Mouse (Mus musculus): ENCODE measurements around the gene Lrcol1.

Gene Lrcol1

DNA sequence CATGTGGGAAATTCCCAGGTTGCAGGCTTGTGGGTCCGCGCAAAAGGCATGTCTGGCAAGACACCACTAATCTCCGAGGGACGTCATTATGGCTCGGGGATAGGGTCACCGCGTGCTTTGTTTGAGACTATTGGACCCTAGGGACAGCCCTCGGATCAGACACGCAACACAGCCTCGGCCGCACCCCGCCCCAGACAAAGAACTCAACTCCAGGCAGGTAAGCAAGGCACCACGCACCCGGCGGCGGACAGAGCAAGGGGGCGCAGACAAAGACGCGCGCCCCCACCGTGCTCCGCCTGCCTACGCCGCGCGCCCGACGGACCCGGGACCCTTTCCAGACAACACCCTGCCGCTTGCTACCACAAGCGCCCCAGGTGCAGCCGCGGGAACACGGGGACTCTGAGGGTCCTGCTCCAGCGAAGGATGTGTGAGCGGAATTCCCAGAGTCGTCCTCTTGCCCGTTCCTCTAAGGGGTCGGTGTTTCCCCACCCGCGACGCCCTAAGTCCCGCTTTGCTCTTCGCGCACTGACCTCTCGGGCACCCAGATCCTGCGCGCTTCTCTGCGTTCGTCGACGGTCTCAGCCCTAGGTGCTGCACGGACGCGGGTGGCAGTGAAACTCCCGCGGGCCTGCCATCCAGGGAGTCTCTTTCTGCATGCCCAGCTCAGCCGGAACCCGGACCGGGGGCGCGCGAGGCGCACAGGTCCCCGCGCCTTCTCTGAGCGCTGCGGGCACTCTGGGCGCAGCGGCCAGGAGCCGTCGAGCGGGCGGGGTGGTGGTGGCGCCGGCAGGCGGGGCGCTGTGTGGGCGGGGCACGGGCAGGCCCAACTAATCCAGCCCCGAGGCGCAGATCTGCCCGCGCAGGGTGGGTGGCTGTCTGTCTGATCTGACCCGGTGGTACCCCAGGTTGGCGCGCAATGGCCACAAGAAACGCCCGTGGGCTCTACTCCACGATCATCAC lies 42.1 kb downstream of the Lrcol1 start:
- DNase-seq (ENCODE audit: extremely low spot score), result peak; percentile 83

DNA sequence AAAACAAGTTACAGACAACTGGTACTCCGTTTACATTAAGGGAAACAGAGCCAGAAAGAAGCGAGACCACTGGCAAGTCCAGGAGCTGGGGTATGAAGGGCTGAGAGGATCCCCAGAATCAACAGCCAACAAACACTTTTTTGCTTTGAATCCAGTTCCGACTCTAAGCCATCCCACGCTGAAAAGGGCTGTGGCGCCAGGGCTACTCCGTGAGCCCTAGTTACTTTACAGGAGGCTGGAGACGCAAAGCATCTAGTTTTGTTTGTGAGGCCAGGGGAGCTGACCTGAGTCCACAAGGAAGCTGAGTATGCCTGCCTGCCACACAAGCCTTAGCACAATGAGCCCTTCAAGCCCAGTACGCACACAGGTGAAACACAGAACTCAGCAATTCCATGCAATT lies 42.8 kb downstream of the Lrcol1 start:
- no peak for DNase-seq (ENCODE audit: extremely low spot score)

DNA sequence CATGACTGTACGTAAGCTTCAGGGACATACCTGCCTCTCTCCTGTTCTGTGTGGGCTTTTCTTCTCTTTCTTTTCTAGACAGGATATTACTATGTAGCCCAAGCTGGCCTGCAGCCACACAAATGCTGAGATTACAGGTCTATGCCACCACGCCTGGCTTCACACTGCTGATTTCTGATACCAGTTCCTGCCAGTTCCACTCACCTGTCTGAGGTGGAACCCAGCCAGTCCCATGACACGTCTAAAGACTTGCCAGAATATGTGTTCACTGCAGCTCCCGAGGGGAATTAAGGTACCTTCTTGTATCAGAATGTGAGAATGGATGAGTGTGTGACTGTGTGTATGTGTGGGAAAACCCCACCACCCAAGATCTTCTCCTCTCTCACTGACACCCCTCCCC lies 46.1 kb downstream of the Lrcol1 start:
- DNase-seq (ENCODE audit: extremely low spot score), result no peak

DNA sequence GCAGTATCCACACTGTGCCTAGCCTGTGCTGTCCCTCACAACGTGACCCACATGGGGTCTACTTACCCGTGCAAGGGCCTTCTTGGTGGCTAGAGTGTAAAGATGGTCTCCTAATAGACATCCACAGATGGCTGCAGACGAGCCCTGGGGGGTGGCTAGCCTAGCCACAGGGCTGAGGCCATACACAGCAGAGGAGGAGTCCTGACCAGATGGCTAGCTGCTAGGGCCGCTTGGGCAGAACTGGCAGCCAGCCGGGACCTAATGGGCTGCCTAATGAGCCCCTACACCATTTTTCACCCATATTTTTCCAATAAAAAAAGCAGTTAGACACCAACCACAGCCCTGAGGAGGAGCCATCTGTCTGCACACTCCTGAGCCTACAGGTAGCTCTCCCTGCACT lies 48.2 kb downstream of the Lrcol1 start:
- no peak for DNase-seq (ENCODE audit: extremely low spot score)

DNA sequence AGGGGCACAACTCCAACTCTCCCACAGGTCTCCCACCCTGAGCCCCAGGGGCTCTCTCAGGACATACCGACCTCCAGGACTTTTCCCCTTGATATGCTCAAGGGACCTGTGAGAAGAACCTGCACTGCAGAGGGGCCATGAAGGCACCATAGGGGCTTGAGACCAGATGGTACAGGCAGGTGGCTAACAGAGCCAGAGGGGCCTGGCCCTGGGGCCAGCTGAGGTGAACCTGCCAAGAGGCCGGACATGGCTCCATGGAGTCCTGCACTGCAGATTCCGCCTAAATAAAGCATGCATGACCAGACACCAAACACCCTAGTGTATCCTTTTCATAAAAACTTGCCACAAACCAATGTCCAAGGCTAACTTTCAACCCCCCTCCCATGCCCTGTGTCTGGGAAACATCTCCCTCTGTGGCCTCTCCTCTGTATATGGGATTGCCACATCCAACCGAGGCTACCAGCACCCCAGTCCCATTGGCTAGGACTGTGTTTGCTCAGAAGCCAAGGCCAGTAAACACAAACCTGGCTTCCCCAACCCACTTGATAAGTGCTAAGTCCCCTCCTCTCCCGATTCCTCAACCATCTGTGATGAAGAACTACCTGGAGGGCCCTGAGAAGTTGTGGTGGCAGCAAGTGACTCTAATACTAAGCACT lies 50.6 kb downstream of the Lrcol1 start:
- DNase-seq (ENCODE audit: extremely low spot score), result no peak

DNA sequence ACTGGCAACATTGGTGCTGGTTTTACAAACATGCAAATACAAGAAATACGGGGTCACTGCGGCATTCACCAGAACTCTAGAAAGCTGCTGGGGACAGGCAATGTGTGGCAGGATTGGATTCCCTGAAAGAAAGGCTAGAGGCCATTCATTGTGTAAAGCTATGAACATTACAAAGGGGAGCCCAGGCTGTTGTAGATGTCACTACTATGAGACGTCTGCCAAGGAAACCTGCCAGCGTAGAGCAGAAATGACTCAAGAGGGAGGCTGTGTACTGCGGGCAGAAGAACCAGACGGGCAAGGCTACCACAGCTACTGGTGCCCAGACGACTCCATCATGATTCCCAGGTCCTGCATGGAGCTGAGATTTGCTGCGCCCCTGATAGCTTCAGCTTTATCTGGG lies 56.6 kb downstream of the Lrcol1 start:
- DNase-seq (ENCODE audit: extremely low spot score), result no peak

DNA sequence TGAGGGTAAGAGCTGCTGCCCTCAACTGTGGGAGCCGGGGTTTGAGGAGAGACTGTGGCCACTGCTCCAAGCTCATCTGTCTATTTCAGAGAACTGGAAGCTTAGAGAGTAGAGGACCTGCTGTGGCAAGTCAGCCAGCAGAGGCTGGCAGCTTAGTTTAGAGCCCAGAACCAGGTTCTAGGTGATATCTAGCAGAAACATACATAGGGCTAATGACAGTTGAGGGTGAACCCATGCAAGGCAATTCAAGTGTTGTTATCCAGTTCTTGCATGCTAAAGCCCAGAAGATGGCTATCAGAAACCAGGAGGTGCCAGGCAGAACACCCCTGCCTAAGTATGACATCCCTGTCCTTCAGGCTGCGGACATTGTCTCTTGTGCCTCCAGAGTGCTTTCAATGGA lies 58.0 kb downstream of the Lrcol1 start:
- DNase-seq (ENCODE audit: extremely low spot score), result no peak

DNA sequence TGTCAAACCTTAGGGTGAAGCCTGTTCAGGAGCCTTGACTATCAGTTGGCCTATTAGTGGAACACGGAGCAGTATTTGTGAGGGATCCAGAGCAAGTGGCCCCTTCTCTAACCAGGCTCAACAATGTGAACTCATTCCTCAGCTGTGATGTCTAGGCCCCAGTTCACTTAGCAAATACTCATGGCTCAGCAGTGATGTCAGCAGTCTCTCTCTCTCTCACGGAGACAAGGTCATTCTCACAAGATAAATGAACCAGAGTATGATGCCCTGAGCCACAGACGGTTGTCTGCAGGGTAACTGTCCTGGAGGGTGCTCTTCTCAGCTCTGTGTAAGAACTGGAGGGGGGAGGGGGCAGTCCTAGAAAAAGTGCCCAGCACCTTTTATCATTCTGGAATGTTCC lies 59.4 kb downstream of the Lrcol1 start:
- DNase-seq (ENCODE audit: extremely low spot score), result no peak

Data from embryo, embryonic 9.5 days (tissue).